Mouse (Mus musculus): ENCODE results near the gene Glyat. TPM values are rescaled to one million over a fixed set of nuclear protein-coding genes. Genes with fewer than 3 reads are reported as not detected.

The Glyat gene
- polyA plus RNA-seq (2015; fragmentation: Nextera tagmentation; extraction: Ambion mirVana) = not detected in 2 replicates

GRCm38 (mm10) chr19:12633176-12633575, at the start of gene Glyat:
Gene Glyat, plus strand, starts transcription at chr19:12633308.

GRCm38 (mm10) chr19:12599674-12600073, 33.4 kb upstream of the Glyat start, which contains the start of gene Gm4952:
Gene Gm4952, plus strand, starts transcription at chr19:12599974.

GRCm38 (mm10) chr19:12670139-12670538, 37.0 kb downstream of the Glyat start, which contains the start of gene Olfr1442:
Gene Olfr1442, plus strand, starts transcription at chr19:12670439.

GRCm38 (mm10) chr19:12677812-12678211, 44.7 kb downstream of the Glyat start, which contains the start of gene Olfr1443:
Gene Olfr1443, plus strand, starts transcription at chr19:12678112.

DNA sequence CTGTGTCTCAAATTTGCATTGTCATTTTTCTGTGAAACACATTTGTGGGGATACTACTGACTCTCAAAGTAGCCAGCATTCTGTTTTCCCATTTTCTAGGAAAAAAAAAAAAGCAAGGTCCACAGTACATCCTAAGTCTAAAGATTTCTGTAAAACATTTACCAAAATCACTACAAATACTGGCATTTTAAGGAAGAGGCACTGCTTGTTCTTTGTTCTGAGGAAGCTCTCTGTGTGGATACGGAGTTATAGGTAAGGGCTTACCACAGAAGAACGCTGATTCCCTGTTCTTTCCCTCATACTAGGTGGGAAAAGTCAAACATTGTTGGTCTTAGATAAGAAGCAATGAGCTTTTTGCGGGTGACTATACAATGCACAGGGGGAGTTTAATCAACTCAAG, 62.5 kb downstream of the Glyat start, which contains the start of gene Keg1:
Keg1 (plus strand) TSS at position 197 of the 400 bp plus-strand sequence.

Other genes starting within 250 kb of the Glyat start
- gene Olfr1440, start 246.0 kb upstream of the Glyat start, polyA plus RNA-seq (2015; fragmentation: Nextera tagmentation; extraction: Ambion mirVana) = not detected in 2 replicates
- gene Olfr1441, start 215.9 kb upstream of the Glyat start, polyA plus RNA-seq (2015; fragmentation: Nextera tagmentation; extraction: Ambion mirVana) = not detected in 2 replicates
- gene Pfpl, start 205.4 kb upstream of the Glyat start, polyA plus RNA-seq (2015; fragmentation: Nextera tagmentation; extraction: Ambion mirVana) = not detected in 2 replicates
- 0.71 and 1.6 TPM in 2 replicates for gene Mpeg1, start 172.5 kb upstream of the Glyat start, polyA plus RNA-seq (2015; fragmentation: Nextera tagmentation; extraction: Ambion mirVana)
- gene Dtx4, start 131.9 kb upstream of the Glyat start, polyA plus RNA-seq (2015; fragmentation: Nextera tagmentation; extraction: Ambion mirVana) = 10.8 and 11.4 TPM in 2 replicates
- 12.3 and 15.4 TPM in 2 replicates for gene Fam111a, start 87.6 kb upstream of the Glyat start, polyA plus RNA-seq (2015; fragmentation: Nextera tagmentation; extraction: Ambion mirVana)
- 0.15 and 0.40 TPM in 2 replicates for gene Gm4952, start 33.3 kb upstream of the Glyat start, polyA plus RNA-seq (2015; fragmentation: Nextera tagmentation; extraction: Ambion mirVana)
- gene Olfr1442, start 37.1 kb downstream of the Glyat start, polyA plus RNA-seq (2015; fragmentation: Nextera tagmentation; extraction: Ambion mirVana) = not detected in 2 replicates
- gene Olfr1443, start 44.8 kb downstream of the Glyat start, polyA plus RNA-seq (2015; fragmentation: Nextera tagmentation; extraction: Ambion mirVana) = not detected in 2 replicates
- not detected in 2 replicates for gene Keg1, start 62.5 kb downstream of the Glyat start, polyA plus RNA-seq (2015; fragmentation: Nextera tagmentation; extraction: Ambion mirVana)
- 0.70 and 1.2 TPM in 2 replicates for gene Cntf, start 132.3 kb downstream of the Glyat start, polyA plus RNA-seq (2015; fragmentation: Nextera tagmentation; extraction: Ambion mirVana)
- 8.7 and 10.9 TPM in 2 replicates for gene Zfp91, start 162.8 kb downstream of the Glyat start, polyA plus RNA-seq (2015; fragmentation: Nextera tagmentation; extraction: Ambion mirVana)
- 1.9 and 4.2 TPM in 2 replicates for gene Lpxn, start 162.9 kb downstream of the Glyat start, polyA plus RNA-seq (2015; fragmentation: Nextera tagmentation; extraction: Ambion mirVana)
- gene Gm5244, start 213.4 kb downstream of the Glyat start, polyA plus RNA-seq (2015; fragmentation: Nextera tagmentation; extraction: Ambion mirVana) = not detected in 2 replicates
- gene Olfr1444, start 224.0 kb downstream of the Glyat start, polyA plus RNA-seq (2015; fragmentation: Nextera tagmentation; extraction: Ambion mirVana) = not detected in 2 replicates